Mouse (Mus musculus) fat pad, adult 2 months (tissue): ENCODE measurements at regions not wholly inside any gene's neighbourhood (a gene's known extent, or its start where the extent isn't known, plus 50 kb on each side); places are given as distances from the start of the nearest gene placed in this dataset.
"Not testable (repeated sequence)": the region's sequence is repeated elsewhere in the genome, so short reads cannot be mapped to it uniquely, and the experiment has no call there.

Experiments
- DNase-seq: peaks from one replicate; pipeline ENCODE4 v3.0.0-alpha.2; 2011; ENCODE audit warnings: low read depth, low spot score; ENCODE audit errors: extremely low read depth

DNA sequence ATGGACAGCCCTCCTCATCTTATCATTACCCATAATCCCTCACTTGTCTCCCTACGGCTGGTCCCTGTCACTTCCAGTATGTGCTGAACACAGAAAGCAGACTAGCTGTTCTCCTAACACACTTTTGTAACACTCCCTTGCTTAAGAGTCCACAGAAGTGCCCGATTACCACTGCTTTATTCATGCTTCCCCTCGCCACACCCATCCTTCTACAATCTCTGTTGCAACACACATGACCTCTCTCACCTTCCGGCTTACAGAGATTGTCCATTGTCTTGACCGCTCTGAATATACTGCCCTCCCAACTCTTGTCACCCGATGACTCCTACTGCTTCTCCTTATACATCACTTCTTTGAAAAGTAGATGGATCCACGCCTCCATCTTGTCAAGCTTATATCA, 132.9 kb downstream of the Snx18 start:
- DNase-seq: no peak

DNA sequence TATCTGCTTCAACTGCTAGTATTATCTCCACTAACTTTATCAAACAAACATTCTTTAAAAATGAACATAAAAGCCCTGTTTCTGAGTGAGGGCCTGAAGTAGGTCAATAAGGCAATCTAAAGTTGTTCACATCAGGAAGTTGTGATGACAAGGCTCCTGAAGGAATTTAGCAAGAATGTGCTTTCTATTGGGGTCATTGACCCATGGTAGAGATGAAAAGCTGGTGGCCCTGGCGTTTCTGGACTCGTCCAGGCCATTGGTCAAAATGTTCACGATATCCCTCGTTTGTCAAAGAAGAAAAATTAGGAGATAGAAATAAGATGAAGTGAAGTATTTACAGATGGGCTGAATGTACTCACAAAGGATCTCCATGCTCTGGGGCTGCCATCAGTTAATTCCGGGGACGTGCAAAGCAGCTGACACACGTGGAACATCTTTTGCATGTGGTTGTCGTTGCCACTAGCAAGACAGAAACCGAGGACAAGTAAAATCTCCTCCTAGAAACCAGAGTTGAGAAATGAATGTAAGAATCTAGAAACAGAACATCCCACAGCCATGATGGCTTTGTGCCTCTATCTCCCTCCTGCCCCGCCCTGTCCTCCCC, 134.1 kb downstream of the Snx18 start:
- no peak for DNase-seq

DNA sequence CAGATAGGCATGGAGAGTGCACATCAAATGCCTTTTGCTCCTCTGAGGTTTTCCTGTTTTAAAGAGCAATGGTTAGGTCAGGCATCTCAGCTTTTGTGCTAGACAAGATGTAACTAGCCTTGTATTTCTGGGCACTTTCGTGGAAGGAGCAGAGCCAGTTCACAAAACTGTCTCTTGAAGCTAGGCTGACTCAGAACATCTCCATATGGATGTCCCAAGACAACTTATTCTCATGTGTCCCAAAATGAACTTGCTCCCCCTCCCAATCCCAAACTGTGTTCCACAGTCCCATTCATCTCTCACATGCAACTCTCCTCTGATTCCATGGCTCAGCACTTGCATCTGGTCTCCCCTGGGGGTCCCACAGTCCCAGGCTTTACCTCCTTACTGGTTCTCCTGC, 135.5 kb downstream of the Snx18 start:
- no peak for DNase-seq

DNA sequence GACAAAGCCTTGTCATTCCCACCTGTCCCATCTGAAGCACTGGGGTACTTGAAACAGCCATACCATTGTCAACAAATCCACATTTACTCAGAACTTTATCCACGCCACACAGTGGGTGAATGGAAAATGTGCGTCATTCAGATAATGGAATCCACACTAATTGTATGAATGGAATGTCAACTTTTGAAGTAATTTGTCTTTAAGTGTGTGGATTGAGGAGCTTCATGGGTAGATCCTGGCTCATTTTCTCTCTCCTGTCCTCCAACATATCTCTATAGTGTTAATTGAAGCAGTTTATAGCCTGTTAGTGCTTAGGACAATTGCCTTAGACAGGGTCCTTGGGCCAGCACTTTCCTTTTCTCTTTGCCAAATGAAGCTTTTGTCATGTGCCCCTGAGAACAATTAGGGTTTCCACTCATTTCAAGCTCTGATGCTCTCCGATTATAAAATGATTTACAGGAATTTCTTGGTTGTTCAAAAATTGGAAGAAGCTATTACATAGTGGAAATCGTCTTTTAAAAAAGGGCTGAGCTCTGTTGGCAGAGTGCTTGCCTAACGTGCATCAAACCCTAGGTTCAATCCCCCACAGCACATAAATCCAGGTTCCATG, 140.4 kb downstream of the Snx18 start:
- DNase-seq: no peak

DNA sequence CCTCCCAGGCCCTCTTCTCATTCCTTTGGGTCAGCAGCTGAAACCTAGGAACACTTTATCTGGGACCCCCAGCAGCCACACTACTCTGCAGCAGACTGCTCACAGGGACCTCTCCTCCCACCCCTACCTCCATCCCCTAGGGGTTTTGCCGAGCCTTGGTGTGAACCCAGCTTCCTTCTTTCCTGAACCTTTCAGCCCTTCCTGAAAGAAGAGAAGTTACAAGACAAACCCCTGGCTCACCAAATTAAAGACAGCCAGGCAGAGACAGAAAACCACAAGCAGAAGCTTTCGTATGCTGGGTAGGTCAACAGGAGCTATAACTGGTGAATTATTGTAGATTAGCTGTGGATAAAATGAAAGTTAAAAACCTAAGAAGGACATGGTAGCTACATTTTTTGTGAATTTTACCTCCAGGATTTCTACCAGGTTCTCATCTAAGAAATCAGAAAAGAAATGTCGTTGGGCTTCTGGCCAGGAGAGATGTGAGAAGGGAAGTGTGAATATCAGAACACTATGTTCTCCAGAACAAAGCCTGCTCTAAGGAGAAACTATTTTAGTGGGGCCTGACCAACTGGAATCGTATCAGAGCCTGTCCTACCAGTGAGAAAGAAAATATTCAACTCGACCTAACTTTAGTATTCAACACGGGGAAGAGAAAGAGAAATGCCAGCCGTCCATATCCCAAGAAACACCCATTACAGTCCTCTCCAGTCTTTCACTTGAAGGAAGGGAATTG, 147.4 kb downstream of the Snx18 start:
- DNase-seq: no peak

DNA sequence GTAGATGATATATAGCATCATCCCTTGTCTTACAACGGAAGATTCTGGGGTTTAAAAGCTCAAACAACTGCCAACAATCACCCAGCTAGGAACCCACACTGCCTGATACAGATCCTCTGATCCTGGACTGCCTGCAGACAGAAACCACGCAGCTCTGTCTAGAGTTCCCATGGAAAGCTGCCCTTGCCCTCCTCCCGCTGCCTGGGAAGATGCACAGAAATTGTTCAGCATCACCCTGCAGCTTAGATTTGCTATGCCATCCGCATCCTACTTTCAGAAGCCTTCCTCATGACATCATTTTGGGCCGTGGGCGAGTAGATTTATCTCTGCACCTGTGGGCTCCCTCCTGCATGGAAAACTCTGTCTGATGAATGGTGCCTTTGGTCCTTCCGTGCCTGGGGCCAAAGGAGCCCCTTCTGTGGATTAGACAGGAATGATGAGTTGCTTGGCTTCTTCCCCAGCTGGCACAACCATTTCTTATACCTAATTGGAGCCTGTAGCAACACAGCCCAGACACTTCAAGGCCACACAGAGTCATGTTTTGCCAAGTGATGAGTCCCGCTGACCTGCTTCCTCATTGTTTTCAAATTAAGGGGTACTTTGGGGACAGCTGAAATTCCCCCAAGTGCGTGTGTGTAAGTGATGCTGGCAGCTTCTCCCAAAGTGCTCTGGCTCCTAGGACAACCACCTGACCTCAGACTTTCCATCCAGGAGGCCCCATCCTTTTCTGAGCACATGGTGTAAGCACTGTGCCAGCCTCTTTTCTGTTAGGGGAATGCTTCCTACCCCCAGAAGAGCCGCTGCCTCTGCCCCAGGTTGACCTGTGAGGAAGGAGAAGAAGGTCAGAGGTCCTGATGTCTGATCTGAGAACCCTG, 153.9 kb downstream of the Snx18 start:
- DNase-seq: peak; percentile 26

DNA sequence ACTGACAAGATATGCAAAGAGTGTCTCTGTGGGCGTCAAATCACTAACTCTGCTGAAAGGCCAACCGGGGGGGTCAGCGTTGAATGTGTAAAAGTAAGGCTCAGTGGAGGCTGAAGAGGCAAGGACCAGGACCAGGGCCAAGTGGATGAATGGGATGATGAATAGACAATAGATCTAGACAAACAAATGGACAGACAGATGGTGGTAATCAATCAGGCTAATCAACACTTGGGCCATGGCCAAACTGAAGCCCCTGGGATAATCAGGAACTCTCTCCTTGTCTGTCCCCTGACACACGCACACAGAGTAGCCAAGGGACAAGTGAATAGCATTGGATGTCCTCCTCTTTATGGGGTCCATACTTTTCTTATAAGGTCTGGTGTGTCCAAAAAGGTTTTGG, 154.9 kb downstream of the Snx18 start:
- no peak for DNase-seq

DNA sequence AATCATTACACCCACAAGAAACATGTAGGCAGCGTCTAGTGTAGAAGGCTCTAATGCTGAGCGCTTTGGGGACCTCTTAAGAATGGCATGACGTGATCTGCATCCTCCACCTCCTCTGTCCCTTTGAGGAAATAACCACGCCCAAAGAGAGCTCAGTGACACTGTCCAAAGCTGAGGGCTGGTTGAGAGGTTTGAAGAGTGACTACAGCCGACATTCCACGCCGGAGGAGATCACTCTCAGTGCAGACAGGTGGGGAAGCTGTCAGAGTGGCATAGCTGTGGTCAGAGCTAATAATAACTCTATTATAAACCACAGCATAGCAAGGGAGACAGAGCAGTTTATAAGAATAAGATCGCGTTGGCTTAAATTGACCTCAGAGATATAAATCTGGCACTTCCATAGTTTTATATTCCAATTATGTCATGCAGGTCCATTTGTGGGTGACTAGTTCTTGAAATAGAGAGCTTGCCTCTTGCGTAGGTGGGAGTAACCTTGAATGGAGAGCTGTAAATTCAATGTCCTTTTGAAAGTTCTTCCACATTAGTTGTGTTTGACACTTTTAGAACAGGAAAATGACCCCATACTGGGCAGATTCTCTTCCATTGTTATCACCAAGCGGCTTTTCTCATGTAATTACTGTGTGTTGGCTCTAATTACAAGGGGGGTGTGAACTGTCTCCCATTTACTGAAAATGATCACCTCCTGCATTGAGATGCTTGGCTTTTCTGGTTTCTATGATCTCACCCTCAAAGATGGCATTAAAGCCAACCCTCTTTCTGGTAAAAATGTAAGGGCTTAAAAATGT, 161.7 kb downstream of the BC067074 start:
- no peak for DNase-seq

DNA sequence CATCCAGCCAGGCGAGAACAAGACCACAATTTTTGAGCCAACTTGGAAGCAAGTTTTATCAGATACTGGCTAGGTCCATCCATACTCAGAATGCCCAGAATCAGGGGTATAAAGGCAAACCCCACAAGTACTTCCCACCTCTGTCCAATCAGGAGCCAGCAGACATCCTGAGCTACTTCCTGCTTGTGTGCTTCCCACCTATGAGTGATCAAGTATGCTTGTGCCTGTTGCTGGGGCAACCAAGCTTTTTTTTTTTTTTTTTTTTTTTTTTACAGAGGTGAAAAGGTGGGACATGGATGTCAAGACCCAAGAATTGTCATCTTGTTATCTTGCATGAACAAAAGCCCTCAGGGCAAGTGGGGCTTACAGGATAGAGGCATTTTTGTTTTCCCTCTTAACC, 155.4 kb downstream of the BC067074 start:
- no peak for DNase-seq

DNA sequence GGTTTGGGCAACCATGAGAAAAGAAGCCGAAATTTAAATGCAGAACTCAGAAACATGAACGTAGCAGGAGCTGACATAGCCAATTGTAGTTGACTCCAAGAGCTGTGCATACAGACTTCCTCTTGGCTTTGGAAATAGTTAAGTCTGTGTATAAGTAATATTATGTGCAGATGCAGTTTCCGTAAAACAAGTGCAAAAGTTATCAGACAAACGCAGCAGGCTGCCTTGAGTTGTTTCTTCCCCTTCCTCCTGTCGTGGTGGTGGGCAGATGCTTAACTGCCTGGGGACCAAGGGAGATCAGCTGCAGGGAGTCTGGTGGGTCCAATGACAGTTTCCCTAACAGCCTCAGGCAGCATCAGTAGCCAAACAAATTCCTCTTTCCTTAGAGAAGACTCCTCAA, 153.3 kb downstream of the BC067074 start:
- DNase-seq: no peak

DNA sequence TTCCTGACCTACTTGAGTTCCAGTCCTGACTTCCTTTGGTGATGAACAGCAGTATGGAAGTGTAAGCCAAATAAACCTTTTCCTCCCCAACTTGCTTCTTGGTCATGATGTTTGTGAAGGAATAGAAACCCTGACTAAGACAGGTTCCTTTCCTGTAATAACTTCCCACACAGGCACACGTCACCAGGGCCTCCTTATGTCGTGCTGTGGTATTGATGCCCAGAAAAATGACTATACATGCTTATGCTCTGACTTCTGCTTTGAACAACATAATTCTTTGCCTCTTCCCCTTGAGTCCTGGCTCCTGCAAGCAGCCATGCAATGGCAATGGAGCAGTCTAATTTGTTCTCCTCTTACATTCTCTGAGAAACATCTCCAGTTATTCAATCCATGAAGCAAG, 151.5 kb downstream of the BC067074 start:
- not testable (repeated sequence) for DNase-seq

DNA sequence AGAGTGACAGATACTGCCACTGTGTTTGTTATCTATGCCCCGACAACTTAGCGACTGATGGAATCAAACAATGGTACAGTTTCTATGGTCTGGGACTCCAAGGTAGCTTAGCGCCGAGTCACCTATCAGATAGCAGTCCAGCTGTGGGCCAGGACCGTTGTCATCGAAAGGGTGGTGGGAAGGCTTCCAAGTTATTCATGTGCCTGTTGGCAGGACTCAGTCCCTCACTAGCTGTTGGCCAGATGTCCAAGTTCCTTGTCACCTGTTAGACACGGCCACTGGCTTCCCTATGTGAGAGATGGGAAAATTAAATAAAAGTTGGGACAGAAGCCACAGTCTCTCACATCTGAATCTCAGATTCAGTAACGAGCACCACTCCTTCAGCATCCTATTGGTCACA, 150.1 kb downstream of the BC067074 start:
- DNase-seq: no peak

DNA sequence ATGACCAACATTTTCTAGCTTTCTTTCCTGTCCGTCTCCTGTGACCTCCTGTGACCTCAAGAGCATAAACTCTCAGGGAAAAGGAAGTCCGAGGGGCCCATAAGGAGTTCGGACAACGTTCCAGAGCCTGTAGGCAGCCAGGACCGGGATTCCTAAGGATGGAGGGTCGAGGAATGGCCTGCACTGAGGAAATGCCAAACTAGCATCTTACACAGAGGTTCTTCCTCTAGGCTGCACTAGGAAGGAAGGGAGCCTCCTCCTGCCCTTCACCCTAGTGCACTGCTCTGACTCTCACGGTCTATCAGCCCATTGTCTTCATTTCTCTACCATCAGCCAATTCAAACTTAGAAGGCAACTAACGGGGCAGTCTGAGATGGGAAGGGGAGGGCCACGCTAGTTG, 149.2 kb downstream of the BC067074 start:
- DNase-seq: no peak

DNA sequence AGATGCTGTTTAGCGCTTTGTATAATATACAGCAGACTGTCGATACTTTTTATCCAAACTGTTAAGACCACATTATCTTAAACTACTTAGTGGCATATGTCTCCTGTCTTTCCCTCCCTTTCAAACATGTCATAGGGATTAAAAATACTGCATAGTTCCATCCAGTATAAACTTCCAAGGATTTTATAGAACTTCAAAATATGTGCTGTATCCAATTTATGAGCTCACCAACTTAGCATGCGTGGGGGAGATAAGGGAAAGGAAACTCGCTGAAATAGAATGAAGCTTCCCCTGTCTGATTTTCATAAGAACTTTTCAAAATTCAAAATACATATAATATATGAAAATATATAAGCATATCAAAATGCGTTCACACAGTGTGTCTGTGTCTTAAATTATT, 147.2 kb downstream of the BC067074 start:
- no peak for DNase-seq

DNA sequence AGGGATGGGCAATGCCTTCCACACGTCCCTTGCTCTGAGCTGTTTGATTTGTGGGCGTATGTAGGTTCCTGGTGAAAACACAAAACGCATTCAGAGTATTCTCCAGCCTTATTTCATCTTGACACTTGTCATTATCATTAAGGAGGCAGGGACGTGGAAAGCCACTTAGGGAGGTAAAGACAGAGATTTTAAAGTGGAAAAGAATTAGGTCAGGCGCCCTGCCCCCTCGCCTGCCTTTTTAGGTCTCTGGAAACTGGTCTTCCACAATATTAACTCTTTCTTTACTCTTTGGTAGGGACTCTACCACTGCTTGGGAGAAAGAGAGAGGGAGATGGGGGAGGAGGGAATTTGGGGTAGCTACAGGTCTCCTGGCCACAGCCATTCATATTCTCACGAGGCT, 146.6 kb downstream of the BC067074 start:
- DNase-seq: no peak

DNA sequence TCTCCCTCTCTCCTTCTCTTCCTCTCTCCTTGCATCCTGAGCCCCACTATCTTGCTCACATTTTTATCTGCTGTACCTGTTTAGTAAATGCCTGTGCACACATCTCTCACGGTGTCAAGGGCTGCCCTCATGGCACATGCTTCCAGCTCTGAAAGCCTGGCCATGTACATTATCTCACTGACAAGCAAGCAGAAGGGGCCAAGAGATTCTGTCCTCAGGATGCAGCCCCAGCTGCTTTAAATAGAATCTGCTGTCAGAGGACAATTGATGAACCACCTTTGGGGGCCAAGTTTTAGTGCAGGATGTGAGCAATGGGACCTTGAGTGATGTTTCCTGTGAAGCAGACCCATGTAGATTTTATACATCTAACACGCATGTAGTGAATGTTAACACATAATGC, 145.9 kb downstream of the BC067074 start:
- DNase-seq: no peak

DNA sequence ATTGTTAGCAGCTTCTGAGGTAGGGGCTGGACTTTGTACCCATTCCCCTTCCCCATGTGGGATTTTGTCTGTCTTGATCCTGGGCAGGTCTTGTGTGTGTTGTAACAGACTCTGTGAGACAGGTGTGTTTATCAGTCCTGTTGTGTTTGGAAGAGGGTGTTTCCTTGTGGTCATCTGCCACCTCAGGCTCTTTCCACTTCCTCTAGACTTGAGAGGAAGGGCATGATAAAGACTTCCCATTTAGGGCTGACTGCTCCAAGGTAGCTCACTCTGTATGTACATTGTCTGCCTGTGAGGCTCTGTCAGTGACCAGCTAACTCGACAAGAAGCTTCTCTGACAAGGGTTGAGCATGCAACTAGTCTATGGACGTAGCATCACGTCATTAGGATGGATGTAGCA, 143.3 kb downstream of the BC067074 start:
- no peak for DNase-seq

DNA sequence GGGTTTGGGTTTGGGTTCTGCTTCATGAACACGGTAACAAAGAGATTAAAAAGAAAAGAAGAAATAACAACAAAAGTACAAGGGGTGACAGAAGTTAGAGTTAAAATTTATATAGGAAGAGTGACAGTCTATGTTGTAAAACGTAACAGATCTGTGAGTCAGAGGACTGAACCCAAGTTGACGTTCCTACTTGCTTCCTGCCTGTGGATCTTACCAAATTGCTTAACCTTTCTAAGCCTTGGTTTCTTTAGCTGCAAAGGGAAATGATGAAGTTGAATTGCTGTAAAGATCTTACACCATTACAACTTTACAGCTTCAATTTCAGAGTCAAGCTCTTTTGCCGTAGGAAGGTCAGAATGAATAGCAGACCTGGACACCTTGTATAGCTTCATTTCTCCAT, 142.2 kb downstream of the BC067074 start:
- no peak for DNase-seq

DNA sequence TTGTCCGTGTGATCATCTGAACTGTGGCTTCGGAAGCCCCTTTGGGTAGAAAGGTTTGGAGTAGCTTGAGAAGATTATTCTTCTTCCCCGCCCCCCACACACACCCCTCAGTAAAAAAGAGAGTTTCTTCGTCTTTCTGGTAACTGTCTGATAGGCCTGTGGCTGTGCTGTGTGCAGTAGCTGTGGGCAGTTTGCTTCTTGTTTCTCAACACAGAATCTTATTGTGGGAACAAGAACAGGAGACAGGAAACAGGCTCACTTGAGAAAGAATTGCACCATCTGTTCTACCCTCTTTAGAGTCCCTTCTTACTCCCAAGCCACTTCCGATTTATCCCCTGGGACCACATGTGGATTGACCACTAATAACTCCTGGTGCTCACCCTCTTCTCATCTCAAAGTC, 140.5 kb downstream of the BC067074 start:
- no peak for DNase-seq

DNA sequence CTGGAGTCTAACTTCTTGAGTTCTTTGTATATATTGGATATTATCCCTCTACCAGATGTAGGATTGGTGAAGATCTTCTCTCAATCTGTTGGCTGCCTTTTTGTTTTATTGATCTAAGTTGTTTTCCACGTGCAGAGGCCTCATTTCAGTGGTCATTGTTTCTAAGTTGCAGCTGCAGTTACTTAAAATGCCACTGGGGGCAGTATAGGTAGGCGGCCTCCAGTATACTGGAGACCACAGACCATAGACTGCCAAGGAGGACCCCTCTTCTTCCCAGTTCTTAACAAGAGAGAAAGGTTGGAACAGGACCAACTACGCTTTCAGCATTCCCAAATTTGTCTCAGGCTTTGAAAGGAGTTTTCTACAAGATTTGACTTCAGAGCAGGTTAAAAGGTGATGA, 136.7 kb downstream of the BC067074 start:
- no peak for DNase-seq
